Mouse (Mus musculus): ENCODE measurements around the gene Map2k5. TPM values are rescaled to one million over a fixed set of nuclear protein-coding genes. Genes with fewer than 3 reads are reported as not detected.
A peak's percentile ranks its signal among the peaks of the same experiment; 100 is the strongest.

Map2k5 gene
- total RNA-seq, 2 experiments from 2014 or later: 30.4 to 33.6 TPM

- intact Hi-C loops (cut with DNase I): no loop called here
- DNase-seq (ENCODE audit: extremely low spot score in 1 of 2, low spot score in 2 of 2): no peak
Observed at GRCm38 (mm10) chr9:63349241-63349640, 28.5 kb downstream of the Map2k5 start.

GRCm38 (mm10) chr9:63348146-63348545, 29.6 kb downstream of the Map2k5 start:
- intact Hi-C loops (cut with DNase I): no loop called here
- DNase-seq (ENCODE audit: extremely low spot score in 1 of 2, low spot score in 2 of 2): no peak

- intact Hi-C loops (cut with DNase I): no loop called here
- DNase-seq (ENCODE audit: extremely low spot score in 1 of 2, low spot score in 2 of 2): no peak
Observed at GRCm38 (mm10) chr9:63346029-63346428, 31.7 kb downstream of the Map2k5 start.

GRCm38 (mm10) chr9:63341761-63342160, 35.9 kb downstream of the Map2k5 start:
- DNase-seq (ENCODE audit: extremely low spot score in 1 of 2, low spot score in 2 of 2): peak in 1 of 2 experiments; percentile 42
- intact Hi-C loops (cut with DNase I): no loop called here

GRCm38 (mm10) chr9:63339256-63339655, 38.4 kb downstream of the Map2k5 start:
- intact Hi-C loops (cut with DNase I): no loop called here
- DNase-seq (ENCODE audit: extremely low spot score in 1 of 2, low spot score in 2 of 2): no peak

GRCm38 (mm10) chr9:63338716-63339115, 39.0 kb downstream of the Map2k5 start:
- DNase-seq (ENCODE audit: extremely low spot score in 1 of 2, low spot score in 2 of 2): no peak
- intact Hi-C loops (cut with DNase I): no loop called here

- intact Hi-C loops (cut with DNase I): no loop called here
Observed at GRCm38 (mm10) chr9:63335816-63336215, 41.9 kb downstream of the Map2k5 start.

GRCm38 (mm10) chr9:63333074-63333473, 44.6 kb downstream of the Map2k5 start:
- intact Hi-C loops (cut with DNase I): no loop called here
- no peak for DNase-seq (ENCODE audit: extremely low spot score in 1 of 2, low spot score in 2 of 2)

More at GRCm38 (mm10) chr9:63335816-63336215, 41.9 kb downstream of the Map2k5 start:
- no peak for DNase-seq (ENCODE audit: extremely low spot score in 1 of 2, low spot score in 2 of 2)

- intact Hi-C loops (cut with DNase I): no loop called here
- no peak for DNase-seq (ENCODE audit: extremely low spot score in 1 of 2, low spot score in 2 of 2)
Observed at GRCm38 (mm10) chr9:63331246-63331645, 46.5 kb downstream of the Map2k5 start.

GRCm38 (mm10) chr9:63328958-63329685, 48.6 kb downstream of the Map2k5 start:
- intact Hi-C loops (cut with DNase I): no loop called here
- no peak for DNase-seq (ENCODE audit: extremely low spot score in 1 of 2, low spot score in 2 of 2)

- DNase-seq (ENCODE audit: extremely low spot score in 1 of 2, low spot score in 2 of 2): no peak
- intact Hi-C loops (cut with DNase I): no loop called here
Observed at GRCm38 (mm10) chr9:63315231-63315630, 62.5 kb downstream of the Map2k5 start.

- no peak for DNase-seq (ENCODE audit: extremely low spot score in 1 of 2, low spot score in 2 of 2)
- intact Hi-C loops (cut with DNase I): no loop called here
Observed at GRCm38 (mm10) chr9:63314126-63314525, 63.6 kb downstream of the Map2k5 start.

GRCm38 (mm10) chr9:63309956-63310355, 67.7 kb downstream of the Map2k5 start:
- intact Hi-C loops (cut with DNase I): no loop called here
- no peak for DNase-seq (ENCODE audit: extremely low spot score in 1 of 2, low spot score in 2 of 2)

GRCm38 (mm10) chr9:63309008-63309407, 68.7 kb downstream of the Map2k5 start:
- intact Hi-C loops (cut with DNase I): no loop called here

GRCm38 (mm10) chr9:63308441-63308840, 69.3 kb downstream of the Map2k5 start:
- DNase-seq (ENCODE audit: extremely low spot score in 1 of 2, low spot score in 2 of 2): no peak
- intact Hi-C loops (cut with DNase I): no loop called here

More at GRCm38 (mm10) chr9:63309008-63309407, 68.7 kb downstream of the Map2k5 start:
- no peak for DNase-seq (ENCODE audit: extremely low spot score in 1 of 2, low spot score in 2 of 2)

GRCm38 (mm10) chr9:63302511-63302910, 75.2 kb downstream of the Map2k5 start:
- intact Hi-C loops (cut with DNase I): no loop called here
- no peak for DNase-seq (ENCODE audit: extremely low spot score in 1 of 2, low spot score in 2 of 2)

- no peak for DNase-seq (ENCODE audit: extremely low spot score in 1 of 2, low spot score in 2 of 2)
Observed at GRCm38 (mm10) chr9:63298656-63299055, 79.0 kb downstream of the Map2k5 start.

GRCm38 (mm10) chr9:63295551-63295958, 82.1 kb downstream of the Map2k5 start:
- DNase-seq (ENCODE audit: extremely low spot score in 1 of 2, low spot score in 2 of 2): peak; percentile 28 to 36
- intact Hi-C loops (cut with DNase I): no loop called here

More at GRCm38 (mm10) chr9:63298656-63299055, 79.0 kb downstream of the Map2k5 start:
- intact Hi-C loops (cut with DNase I): no loop called here

- DNase-seq (ENCODE audit: extremely low spot score in 1 of 2, low spot score in 2 of 2): no peak
- intact Hi-C loops (cut with DNase I): no loop called here
Observed at GRCm38 (mm10) chr9:63294846-63295245, 82.9 kb downstream of the Map2k5 start.

GRCm38 (mm10) chr9:63293781-63294480, 83.8 kb downstream of the Map2k5 start:
- DNase-seq (ENCODE audit: extremely low spot score in 1 of 2, low spot score in 2 of 2): no peak
- intact Hi-C loops (cut with DNase I): no loop called here
